Mouse (Mus musculus): ENCODE results near the gene Rpa1.
"Not testable (repeated sequence)": the region's sequence is repeated elsewhere in the genome, so short reads cannot be mapped to it uniquely, and the experiment has no call there.

The Rpa1 gene

DNA sequence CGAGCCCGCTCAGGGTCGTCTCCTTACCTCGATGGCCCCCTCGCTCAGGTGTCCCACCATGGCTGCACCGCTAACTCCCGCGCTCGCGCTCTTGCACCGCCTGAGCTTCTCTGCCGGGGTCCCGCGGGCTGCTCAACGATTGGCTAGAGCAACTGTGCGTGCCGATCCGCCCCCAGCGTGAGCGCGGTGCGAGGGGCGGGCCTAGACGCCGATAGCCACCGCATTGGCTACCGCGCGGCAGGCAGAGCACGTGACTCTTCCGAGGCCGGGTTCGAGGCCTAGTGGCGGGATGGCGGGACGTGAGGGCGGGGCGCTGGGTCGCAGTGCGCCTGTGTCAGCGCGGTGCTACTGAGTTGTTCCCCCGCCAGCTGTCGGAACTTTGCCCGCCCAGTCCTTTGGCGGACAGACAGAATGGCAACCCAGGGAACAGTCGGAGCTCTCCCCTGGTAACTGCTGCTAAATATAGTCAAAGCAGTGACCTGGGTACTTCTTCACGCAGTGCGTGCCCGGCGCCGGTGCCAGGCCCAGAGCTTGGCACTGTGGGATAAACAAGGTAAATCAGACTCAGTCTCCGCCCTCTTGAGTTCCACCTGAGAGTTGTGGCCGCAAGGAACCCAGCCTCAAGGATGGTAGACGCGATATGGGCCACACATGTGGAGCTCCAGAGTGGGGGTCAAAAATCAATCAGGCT, at the start of gene Rpa1, which contains the start of gene Smyd4:
Gene Rpa1, minus strand, starts transcription at position 126 of the 691 bp plus-strand sequence.
Gene Smyd4, plus strand, starts transcription at position 235 of the 691 bp plus-strand sequence.
- DNase-seq (ENCODE audit: low spot score) = peak; percentile 100

DNA sequence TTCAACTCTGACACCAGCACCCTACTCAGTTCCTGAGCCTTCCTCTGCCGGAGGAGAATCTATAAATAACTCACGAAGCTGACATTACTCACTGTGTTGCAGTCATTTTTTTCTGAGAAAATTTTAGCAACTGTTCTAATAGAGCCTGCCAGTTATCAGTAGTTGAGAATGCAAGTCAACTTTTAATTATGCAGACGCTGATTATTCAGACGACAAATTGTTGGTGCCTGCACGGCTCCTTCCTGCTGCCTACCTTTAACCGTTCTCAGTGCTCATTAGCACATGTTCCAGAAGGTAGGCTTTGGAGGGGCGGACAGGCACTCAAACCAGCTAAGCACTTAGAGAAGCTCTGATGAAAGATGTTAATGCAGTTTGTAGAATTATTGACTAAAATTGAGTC, 49.3 kb upstream of the Rpa1 start:
- DNase-seq (ENCODE audit: low spot score) = no peak

DNA sequence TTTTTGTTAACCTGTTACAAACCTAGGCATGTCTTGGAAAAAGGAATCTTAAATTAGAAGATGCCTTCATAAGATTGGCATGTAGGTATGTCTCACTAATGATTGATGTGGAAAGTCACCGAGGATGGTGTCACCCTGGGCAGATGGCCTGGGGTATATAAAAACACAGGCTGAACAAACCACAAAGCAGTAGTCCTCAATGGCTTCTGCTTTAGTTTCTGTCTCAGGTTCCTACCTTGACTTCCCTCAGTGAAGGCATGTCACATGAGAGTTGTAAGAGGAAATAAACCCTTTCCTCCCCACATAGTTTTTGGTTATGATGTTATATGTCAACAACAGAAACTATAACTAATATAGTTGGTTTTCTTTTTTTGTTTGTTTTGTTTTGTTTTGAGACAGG, 47.5 kb upstream of the Rpa1 start:
- DNase-seq (ENCODE audit: low spot score) = no peak

DNA sequence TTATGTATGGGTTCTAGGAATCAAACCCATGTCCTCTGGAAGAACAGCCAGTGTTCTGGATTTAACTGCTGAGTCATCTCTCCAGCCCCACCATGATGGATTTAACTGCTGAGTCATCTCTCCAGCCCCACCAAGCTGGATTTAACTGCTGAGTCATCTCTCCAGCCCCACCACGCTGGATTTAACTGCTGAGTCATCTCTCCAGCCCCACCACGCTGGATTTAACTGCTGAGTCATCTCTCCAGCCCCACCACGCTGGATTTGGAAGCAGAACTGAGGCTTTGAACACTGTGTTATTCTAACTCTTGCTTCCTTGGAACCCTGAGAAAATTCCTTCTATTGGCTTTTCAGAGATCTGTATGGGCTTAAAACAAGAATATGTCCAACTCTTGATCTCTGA, 35.4 kb upstream of the Rpa1 start:
- not testable (repeated sequence) for DNase-seq (ENCODE audit: low spot score)

DNA sequence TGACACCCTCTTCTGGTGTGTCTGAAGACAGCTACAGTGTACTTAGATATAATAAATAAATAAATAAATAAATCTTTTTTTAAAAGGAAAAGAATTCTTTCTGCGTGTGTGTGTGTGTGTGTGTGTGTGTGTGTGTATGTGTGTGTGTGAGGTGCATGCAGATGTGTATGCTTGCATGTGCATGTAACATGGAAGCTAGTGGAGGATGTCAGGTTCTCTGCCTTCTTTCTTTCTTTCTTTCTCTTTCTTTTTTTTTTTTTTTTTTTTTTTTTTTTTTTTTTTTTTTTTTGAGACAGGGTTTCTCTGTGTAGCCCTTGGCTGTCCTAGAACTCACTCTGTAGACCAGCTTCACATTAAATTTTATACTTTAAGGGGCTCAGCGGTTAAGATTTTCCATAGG, 30.7 kb upstream of the Rpa1 start:
- not testable (repeated sequence) for DNase-seq (ENCODE audit: low spot score)

DNA sequence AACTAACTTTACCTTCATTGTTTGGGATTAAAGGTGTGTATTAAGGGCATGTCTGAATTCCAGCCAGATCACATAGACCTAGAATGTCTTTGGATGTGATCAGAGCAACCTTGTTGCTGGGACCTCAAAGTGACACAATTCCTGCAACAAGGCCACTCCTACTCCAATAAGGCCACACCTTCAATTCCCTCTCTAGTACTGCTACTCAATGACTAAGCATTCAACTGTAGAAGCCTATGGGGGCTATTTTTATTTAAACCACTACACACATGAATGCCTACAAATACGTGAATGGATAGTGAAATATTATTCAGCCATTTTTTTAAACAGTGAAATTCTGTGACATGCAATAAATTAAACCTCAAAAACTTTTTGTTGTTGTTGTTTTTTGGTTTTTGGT, 29.0 kb upstream of the Rpa1 start:
- no peak for DNase-seq (ENCODE audit: low spot score)

DNA sequence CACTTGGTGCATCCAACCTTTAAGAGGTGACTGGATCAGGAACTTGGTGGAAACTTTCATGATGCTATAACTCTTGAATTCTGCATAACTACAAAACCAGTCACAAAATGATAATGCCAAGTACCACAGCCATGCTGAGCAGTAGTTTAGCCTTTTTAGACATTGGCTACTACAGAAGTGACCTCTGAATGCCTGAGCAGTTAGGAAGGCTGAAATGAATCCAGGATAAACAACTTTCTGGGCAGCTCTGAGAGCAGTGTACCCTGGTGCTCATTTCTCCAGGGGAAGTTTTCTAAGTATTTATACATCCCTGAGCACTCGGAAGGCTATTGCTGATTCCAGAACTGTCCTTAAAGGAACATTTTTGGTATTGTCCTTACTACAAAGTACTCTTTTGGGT, 7.4 kb upstream of the Rpa1 start:
- DNase-seq (ENCODE audit: low spot score) = no peak

DNA sequence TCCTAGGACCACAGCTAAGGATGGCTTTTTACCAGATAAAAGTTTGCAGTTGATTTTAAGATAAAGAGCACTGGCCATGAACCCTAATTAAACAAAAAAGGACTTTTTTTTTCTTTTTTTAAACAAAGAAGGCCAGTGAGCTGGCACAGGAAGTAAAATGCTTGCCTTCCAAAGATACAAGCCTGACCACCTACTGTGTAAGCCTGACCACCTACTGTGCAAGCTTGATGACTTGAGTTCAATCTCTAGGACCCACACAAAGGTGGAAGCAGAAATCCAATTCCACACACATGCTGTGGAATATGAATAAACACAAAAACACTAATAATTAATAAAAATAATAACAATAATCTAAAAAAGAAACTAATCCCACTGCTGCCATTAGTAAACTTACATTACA, 3.1 kb upstream of the Rpa1 start:
- DNase-seq (ENCODE audit: low spot score) = no peak

DNA sequence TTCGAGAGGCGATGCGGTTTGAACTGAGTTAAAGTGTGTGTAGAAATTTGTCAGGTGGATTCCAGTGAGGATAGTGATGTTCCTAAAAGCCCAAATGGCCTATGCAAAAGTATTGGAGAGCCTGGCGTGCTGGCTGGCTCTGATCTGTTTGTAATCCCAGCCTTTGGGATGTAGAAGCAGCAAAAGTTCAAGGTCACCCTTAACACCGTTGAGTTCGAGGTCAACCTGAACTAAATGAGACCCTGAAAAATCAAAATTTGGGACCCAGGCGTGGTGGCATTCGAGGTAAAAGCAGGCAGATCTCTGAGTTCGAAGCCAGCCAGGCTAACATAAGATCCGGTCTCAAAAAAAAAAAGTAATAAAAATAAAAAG, 752 bp upstream of the Rpa1 start:
- no peak for DNase-seq (ENCODE audit: low spot score)

DNA sequence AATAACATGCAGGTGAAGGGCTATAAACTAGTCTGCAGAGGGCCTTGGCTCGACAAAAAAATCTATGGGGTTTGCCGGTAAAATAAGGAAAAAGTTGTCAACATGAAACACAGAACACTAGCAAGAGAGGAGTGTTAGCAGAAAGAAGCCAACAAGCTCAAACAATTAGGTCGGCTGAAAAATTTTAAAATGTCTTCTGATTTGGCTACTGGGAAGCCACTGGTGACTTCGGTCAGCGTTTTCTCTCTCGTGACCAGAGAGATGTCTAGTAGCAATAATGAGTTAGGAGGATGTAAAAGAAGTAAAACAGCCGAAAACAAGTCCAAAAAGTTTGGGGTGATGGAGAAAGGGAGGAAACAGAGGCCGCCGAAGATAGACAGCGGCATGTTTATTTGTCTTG, 528 bp downstream of the Rpa1 start:
- no peak for DNase-seq (ENCODE audit: low spot score)

DNA sequence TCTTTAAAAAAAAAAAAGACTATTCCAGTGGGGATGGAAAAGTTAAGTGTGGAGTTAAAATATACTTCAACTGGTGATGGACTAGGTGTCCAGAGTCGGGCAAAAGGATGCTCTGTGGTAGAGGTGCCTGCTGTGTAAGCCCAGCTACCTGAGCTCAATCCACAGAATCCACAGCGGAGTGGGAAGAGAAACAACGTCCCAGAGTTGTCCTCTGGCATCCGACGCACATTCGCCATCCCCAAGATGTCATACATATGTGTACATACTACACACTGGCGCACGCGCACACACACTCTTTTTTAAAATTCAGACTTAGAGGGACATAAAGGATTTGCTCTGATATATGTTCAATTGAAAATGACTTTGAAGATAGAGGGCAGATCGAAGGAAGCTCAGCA, 937 bp downstream of the Rpa1 start:
- no peak for DNase-seq (ENCODE audit: low spot score)

DNA sequence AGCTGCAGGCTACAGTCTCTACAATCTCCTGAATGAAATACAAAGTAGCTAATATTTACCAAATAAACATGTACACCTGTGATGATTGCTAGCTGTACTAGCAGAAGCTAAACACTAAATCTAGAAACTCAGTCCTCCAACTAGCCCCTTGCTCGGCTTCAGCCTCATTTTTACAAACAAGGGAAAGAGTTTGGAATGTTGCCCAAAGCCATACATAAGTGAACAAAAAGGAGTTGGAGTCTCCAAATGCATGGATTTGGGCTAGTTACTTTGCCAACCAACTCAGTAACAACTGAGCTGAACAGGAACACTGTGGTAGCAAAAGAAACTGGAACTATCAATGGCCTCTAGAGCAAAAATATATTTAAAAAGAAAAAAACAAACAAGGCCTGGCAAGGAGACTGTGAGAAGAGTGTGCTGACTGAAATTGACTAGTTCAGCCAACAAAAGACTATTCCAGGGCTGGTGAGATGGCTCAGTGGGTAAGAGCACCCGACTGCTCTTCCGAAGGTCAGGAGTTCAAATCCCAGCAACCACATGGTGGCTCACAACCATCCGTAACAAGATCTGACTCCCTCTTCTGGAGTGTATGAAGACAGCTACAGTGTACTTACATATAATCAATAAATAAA, 1.5 kb downstream of the Rpa1 start:
- DNase-seq (ENCODE audit: low spot score) = no peak

DNA sequence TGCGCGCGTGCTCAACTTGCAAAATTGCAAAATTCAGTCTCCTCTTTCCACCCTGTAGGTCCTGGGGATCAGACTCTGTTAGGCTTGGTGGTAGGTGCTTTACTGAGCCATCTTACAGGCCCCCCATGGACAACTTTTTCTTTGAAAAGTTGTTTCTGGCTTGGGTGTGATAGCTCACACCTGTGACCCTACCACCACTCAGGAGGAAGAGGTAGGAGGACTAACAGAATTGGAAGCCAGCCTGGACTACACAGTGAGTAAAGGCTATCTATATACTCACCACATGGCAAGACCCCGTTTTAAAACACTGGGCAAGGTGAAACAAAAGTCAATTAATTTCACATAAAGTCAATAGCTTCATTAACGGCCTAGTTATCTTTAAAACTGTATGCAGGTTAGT, 3.4 kb downstream of the Rpa1 start:
- DNase-seq (ENCODE audit: low spot score) = no peak

DNA sequence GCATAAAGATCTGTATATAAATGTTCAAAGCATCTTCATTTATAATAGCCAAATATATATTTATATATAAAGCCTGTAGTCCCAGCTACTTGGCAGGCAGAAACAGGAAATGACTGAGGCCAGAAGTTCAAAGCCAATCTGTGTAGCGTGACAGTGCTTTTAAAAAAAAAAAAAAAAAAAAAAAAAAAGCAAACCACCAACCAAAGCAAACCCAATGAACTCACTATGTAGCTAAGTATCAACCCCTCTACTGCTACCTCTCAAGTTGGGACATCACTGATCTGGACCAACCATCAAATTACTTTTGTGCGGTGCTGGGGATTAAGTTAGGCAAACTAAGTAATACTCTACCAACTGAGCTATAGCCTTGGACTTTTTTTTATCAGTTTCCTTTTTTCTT, 4.0 kb downstream of the Rpa1 start:
- DNase-seq (ENCODE audit: low spot score) = no peak

DNA sequence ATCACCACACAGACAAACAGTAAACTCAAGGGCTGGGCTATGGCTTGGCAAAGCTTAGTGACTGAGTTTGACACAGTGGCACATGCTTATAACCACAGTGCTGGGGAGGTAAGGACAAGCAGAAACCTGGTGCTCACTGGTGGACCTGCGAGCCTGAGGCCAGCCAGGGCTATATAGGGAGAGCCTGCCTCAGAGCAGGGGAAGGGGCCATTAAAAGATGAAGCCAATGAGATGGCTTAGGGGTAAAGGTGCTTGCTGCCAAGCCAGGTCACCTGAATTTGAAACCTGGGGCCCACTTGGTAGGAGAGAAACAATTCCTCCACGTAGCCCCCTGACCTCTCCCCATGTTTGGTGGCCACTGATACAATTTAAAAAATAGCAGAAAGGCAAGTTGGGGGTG, 5.0 kb downstream of the Rpa1 start:
- DNase-seq (ENCODE audit: low spot score) = no peak

DNA sequence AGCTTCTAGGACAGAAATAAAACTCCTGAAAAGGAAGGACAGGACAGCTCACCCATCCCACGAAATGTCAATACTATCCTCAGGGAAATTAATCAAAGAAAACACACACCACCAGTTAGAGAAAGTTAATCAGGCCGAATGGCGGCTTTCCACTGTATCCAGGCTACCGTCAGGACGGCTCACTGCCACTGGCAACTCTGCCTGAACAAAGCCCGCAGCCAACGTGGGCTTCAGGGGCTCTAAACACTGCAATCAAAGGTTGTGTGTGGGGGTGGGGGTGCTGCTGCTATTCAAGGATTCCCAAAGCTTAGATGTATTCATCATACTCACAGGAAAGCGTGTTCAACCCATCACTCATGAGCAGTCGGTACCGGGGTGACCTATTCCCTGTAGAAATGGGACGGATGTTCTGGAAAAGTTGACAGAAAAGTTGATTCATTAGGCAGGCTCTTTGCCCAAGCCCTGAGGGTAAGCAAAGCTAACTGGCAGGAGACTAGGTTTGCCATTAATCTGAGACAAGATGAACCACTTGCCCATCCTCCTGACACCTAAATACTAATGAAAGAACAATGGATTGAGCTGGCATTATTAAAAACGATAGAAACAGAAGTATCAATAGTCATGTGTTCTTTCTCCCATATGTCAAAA, 7.3 kb downstream of the Rpa1 start:
- no peak for DNase-seq (ENCODE audit: low spot score)

DNA sequence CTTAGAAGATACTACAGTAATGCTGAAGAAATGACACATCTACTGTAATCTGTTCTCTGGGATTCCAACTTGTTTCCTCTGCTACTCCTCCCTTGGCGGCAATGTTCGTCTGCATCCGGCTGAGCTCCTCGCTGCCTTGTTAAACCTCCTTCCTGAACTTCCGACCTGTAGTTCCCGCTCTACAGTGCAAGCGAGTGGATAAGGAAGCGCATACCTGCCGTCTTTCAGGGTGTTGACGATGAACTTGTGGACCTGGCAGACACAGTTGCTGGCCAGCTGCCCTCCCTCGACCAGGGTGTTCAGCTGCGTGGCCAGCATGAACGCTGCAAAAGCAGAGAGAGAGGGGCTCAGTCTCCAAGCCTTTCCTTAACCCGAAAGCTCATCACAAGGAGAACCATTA, 8.0 kb downstream of the Rpa1 start:
- no peak for DNase-seq (ENCODE audit: low spot score)

DNA sequence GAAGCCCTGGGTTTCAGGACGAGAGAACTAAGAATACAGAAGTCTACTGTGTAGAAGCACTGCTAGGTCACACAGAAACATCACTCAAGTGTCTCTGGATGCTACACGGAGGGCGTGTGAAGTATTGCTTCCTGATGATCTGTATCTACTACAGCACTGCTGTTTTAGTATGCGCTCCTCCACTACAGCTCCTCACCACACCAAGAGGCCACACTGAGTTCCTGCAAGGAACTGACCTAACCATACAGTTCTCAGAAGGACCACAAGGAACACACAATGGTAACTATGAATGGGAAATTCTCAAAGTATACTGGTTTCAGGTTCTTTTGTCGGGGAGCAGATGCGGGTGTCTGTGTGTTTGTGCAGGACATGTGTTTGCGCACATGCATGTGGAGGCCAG, 10.9 kb downstream of the Rpa1 start:
- no peak for DNase-seq (ENCODE audit: low spot score)

DNA sequence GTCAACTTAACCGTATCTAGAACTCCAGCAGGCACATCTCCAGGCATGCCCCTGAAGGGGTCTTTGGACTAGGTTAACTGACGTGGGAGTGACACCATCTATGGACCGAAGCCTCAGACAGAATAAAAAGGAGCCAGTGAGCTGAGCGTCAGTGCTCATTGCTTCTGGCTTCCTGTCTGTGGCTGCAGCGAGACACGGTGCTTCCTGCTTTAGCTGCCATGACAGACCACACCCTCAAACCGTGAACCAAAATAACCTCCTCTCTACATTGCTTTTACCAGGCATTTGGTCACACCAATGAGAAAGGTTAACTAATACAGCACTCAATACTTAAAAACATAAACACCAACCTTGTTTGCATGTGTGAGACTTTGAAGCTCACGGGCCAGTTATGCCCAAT, 11.4 kb downstream of the Rpa1 start:
- no peak for DNase-seq (ENCODE audit: low spot score)

DNA sequence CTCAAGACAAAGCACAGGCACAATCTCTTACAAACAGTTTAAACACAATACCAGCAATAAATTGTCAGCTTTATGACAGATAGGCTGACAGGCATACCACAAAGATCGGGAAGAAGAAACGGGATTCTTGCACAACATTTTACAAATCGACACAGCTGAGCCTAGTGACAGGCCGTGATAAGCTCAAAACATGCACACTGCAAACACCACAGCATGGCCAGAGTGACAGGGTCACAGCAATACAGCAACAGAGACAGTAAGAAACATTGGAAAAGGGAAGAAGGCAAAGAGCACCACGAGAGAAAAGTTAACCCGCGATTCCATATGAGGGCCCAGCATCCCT, 22.2 kb downstream of the Rpa1 start:
- DNase-seq (ENCODE audit: low spot score) = no peak

DNA sequence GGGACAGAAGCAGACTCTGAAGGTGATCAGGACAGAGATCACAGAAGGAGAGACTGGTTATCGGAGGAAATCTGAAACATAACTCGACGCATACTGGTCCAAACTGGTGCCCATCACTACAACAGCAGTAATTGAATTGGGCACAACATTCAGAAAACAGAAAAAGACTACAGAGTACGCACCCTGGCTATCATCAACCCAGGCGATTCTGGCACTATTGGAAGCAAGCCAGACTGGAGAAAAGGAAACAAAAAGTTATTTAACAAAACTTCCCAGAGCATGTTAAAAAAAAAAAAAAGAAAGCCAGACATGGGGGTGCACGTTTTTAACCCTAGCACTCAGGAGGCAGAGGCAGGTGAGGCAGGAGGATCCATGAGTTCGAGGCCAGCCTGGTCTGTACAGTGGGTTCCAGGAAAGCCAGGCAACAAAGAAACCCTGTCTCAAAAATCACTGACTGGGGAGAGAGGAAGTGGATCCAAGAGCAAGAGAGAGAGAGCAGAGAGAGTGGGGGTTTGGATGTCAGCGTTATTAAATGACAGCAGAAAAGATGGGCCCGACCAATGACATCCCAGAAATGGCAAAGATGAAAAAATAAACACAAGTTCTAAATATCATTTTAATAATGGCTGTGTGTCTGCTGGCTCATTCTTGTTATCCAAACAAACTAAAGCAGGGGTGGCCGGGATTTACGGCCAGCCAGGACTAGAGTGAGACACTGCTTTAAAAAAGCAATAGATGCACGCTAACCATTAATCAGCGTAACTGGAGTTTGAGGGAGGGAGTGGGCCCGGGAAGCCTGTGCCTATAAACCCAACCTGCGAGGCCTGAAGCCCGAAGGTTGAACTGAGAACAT, 22.8 kb downstream of the Rpa1 start:
- no peak for DNase-seq (ENCODE audit: low spot score)

DNA sequence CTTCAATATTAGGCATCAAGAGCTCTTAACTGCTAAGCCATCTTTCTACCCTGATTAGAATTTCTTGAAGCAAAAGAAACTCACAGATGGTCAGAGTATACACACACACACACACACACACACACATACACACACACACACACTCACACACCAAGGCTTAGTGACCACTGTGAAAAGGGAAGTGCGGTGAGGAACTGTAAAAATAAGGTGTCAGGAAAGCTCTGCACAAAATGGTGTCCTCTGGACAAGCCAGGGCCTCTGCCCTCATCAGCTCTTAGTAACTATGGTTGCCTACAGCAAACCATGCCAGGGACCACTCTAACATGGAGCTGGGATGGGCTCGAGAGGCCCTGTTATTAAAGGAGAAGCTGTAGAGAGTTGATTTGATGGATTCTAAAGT, 23.7 kb downstream of the Rpa1 start:
- DNase-seq (ENCODE audit: low spot score) = no peak

DNA sequence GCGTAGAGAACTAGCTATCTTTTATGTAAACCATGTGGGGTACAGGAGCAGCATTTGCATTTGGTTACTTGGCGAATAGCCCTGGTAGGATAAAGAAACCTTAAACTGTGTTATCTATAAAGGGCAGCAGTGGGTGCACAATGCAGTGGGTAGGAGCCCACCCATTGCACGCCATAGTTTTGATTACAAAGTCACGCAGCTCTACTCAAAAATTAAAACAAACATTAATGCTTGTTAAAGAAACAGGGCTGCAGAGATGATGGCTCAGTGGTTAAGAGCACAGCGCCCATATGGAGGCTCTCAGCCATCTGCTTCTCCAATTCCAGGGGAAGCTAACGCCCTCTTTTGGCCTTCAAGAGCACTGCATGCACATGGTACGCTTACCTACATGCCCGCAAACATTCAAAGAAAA, 24.8 kb downstream of the Rpa1 start:
- no peak for DNase-seq (ENCODE audit: low spot score)
